Mouse (Mus musculus): ENCODE data around the gene Lztr1. TPM values are rescaled to one million over a fixed set of nuclear protein-coding genes. Genes with fewer than 3 reads are reported as not detected.

Lztr1 gene
- polyA plus RNA-seq, 1 experiment from 2014 or later, result 89.8 TPM

DNA sequence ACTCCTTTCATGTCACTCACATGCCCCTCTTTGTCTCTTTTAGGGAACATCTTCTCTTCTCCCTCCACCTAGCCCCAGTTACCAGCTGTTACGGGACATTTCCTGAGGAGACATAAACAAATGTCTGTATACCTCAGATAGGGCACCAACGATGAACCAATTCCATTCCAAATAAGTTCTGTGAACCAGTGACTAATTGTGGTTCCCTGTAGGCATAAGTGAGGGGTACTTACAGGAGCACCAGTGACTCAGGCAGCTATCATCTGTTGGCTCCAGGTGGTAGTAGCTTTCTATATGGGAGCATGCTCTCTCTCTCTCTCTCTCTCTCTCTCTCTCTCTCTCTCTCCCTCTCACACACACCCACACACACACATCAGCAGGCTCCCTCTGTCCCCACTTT, 55.7 kb downstream of the Lztr1 start:
- no peaks in the 10 kb centered on the region for H3K36me3 ChIP-seq
- no peak for DNase-seq (ENCODE audit: low spot score)
- H3K27ac ChIP-seq, result no peak overlapping the region
- 74% methylated on average over 2 of the region's 2 CpGs for WGBS
- H3K4me3 ChIP-seq, result no peak overlapping the region
- H3K9me3 ChIP-seq (replicated peaks), result no peaks in the 10 kb centered on the region
- H3K27me3 ChIP-seq (ENCODE audit: low read depth, poor library complexity, severe bottlenecking), result peaks cover 67% of the 10 kb centered on the region
- peaks cover 27% of the 10 kb centered on the region for H3K4me1 ChIP-seq

DNA sequence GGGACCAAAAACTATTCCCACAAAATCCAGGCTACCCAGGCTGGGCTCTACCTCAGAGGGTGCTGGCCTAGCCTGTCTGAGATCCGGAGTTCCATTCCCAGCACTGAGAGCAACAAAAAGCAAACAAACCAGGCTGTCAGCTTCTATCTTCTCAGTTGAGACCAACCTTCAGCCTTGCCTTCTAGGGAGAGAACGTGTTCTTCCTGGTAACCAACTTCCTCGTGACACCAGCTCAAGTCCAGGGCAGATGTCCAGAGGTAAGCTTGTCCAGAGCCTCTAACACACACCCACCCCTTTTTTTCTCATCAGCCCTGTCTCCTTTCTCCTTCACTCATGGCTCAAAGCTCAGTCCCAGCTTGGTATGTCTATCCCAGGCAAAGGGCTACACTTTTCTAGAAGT, 56.3 kb downstream of the Lztr1 start:
- Histone ChIP-seq H3K9me3 (replicated peaks) (no peaks in the 10 kb centered on the region), H3K27ac (no peak overlapping the region), H3K27me3 (ENCODE audit: low read depth, poor library complexity, severe bottlenecking) (peaks cover 64% of the 10 kb centered on the region), H3K36me3 (no peaks in the 10 kb centered on the region), H3K4me1 (peaks cover 24% of the 10 kb centered on the region), H3K4me3 (no peak overlapping the region)
- 72% methylated on average over 3 of the region's 3 CpGs for whole genome bisulfite sequencing
- no peak for DNase-seq (ENCODE audit: low spot score)

DNA sequence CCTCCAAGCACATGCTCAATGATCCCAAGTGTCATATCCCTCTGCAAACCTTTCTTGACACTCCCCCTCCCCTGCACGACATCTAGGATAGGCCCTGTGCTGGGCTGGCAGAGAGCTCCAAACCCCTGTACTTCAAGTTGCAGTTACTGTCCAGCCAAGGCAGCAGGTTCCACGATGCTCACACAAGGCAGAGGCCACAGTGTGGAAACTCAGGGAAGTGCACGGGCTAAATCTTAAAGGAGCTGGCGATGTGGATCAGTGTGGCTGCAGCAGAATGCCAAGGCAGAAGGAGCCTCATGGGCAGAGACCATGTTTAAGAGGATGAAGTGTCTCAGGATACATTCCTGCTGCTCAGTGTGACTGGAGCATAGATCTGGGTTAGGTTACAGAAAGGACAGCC, 57.7 kb downstream of the Lztr1 start:
- no peak for DNase-seq (ENCODE audit: low spot score)
- Histone ChIP-seq H3K27ac (no peak overlapping the region), H3K9me3 (replicated peaks) (no peaks in the 10 kb centered on the region), H3K4me1 (peaks cover 14% of the 10 kb centered on the region), H3K4me3 (no peak overlapping the region), H3K36me3 (no peaks in the 10 kb centered on the region), H3K27me3 (ENCODE audit: low read depth, poor library complexity, severe bottlenecking) (peaks cover 56% of the 10 kb centered on the region)
- 38% methylated on average over 4 of the region's 4 CpGs for WGBS

Other genes starting within 250 kb of the Lztr1 start
- 4.7 and 9.1 TPM in 2 replicates for gene Tmem191c, start 232.6 kb upstream of the Lztr1 start, polyA plus RNA-seq (2016; fragmentation: Nextera tagmentation; extraction: Ambion mirVana)
- gene Serpind1, start 177.3 kb upstream of the Lztr1 start, polyA plus RNA-seq (2016; fragmentation: Nextera tagmentation; extraction: Ambion mirVana), result 0.06 and 0.14 TPM in 2 replicates
- gene Snap29, start 102.7 kb upstream of the Lztr1 start, polyA plus RNA-seq (2016; fragmentation: Nextera tagmentation; extraction: Ambion mirVana), result 8.5 and 11.7 TPM in 2 replicates
- 30.1 and 37.6 TPM in 2 replicates for gene Pi4ka, start 102.4 kb upstream of the Lztr1 start, polyA plus RNA-seq (2016; fragmentation: Nextera tagmentation; extraction: Ambion mirVana)
- 83.6 and 84.0 TPM in 2 replicates for gene Crkl, start 56.7 kb upstream of the Lztr1 start, polyA plus RNA-seq (2016; fragmentation: Nextera tagmentation; extraction: Ambion mirVana)
- 0.85 and 1.2 TPM in 2 replicates for gene Aifm3, start 19.1 kb upstream of the Lztr1 start, polyA plus RNA-seq (2016; fragmentation: Nextera tagmentation; extraction: Ambion mirVana)
- gene Thap7, start 22.4 kb downstream of the Lztr1 start, polyA plus RNA-seq (2016; fragmentation: Nextera tagmentation; extraction: Ambion mirVana), result 47.8 and 58.9 TPM in 2 replicates
- not detected in 2 replicates for gene Lrrc74b, start 52.6 kb downstream of the Lztr1 start, polyA plus RNA-seq (2016; fragmentation: Nextera tagmentation; extraction: Ambion mirVana)
- gene P2rx6, start 53.2 kb downstream of the Lztr1 start, polyA plus RNA-seq (2016; fragmentation: Nextera tagmentation; extraction: Ambion mirVana), result 0.08 TPM in 1 of 2 replicates, not detected in the other
- 0.44 and 0.81 TPM in 2 replicates for gene Slc7a4, start 74.5 kb downstream of the Lztr1 start, polyA plus RNA-seq (2016; fragmentation: Nextera tagmentation; extraction: Ambion mirVana)
- 74.3 and 74.4 TPM in 2 replicates for gene Smpd4, start 110.7 kb downstream of the Lztr1 start, polyA plus RNA-seq (2016; fragmentation: Nextera tagmentation; extraction: Ambion mirVana)
- gene Ccdc74a, start 137.8 kb downstream of the Lztr1 start, polyA plus RNA-seq (2016; fragmentation: Nextera tagmentation; extraction: Ambion mirVana), result 6.0 and 8.7 TPM in 2 replicates
- 53.2 and 55.1 TPM in 2 replicates for gene Med15, start 224.2 kb downstream of the Lztr1 start, polyA plus RNA-seq (2016; fragmentation: Nextera tagmentation; extraction: Ambion mirVana)